Comparison of ENCODE assay signal across 8 mouse cellular contexts in genomic region chr10:120882347-120883068, GRCm38 (mm10). TPM values are rescaled to one million over a fixed set of nuclear protein-coding genes. Genes with fewer than 3 reads are reported as not detected.
DNase-seq lines count a peak whose midpoint lies in the region; ATAC-seq lines count a peak whose summit lies in the region.

No protein-coding gene starts in this region.

- peak overlapping the region; percentile 57 for H3K27ac ChIP-seq in forebrain, embryonic 12.5 days
- peak overlapping the region; percentile 49 for H3K27ac ChIP-seq in liver, embryonic 15.5 days (replicated peaks)

- H3K36me3 ChIP-seq in forebrain, embryonic 12.5 days (replicated peaks), result no peaks in the 10 kb centered on the region
- H3K36me3 ChIP-seq in liver, embryonic 15.5 days (replicated peaks), result no peaks in the 10 kb centered on the region

- DNase-seq in adrenal gland, postnatal 10 days, result peak; percentile 55
- no peak for DNase-seq in adrenal gland, adult 8-10 months
- peak; percentile 45 for DNase-seq in Muller cell, postnatal 12 days (ENCODE audit: inconsistent ontology term)
- peak; percentile 5 to 72 for DNase-seq in natural killer cell, adult 2 months (ENCODE audit: low spot score in 2 of 2)
- DNase-seq in gastrocnemius, postnatal 10 days, result no peak

- 7% methylated on average over 17 of the region's 17 CpGs for WGBS in forebrain, embryonic 12.5 days
- 7% methylated on average over 17 of the region's 17 CpGs for WGBS in liver, embryonic 15.5 days (ENCODE audit: insufficient replicate concordance)

- peaks cover 17% of the 10 kb centered on the region for H3K4me1 ChIP-seq in forebrain, embryonic 12.5 days
- H3K4me1 ChIP-seq in liver, embryonic 15.5 days (replicated peaks), result peaks cover 7% of the 10 kb centered on the region; the same call in 1 of the 2 replicates

- no peaks in the 10 kb centered on the region for H3K9me3 ChIP-seq in forebrain, embryonic 12.5 days
- no peaks in the 10 kb centered on the region for H3K9me3 ChIP-seq in liver, embryonic 15.5 days (replicated peaks)

- peak overlapping the region; percentile 33 for H3K4me3 ChIP-seq in forebrain, embryonic 12.5 days (replicated peaks)
- H3K4me3 ChIP-seq in liver, embryonic 15.5 days (replicated peaks), result no peak overlapping the region

- peak; percentile 92 for ATAC-seq in forebrain, embryonic 12.5 days (ENCODE audit: low FRiP score)
- ATAC-seq in inflammation-experienced regulatory T-cells, adult 6 months, result peak; percentile 94
- ATAC-seq in liver, embryonic 15.5 days (ENCODE audit: insufficient read depth), result no peak

- 0 out of 2 replicates have a peak, but pooled peaks cover 6% of the 10 kb centered on the region for H3K27me3 ChIP-seq in forebrain, embryonic 12.5 days
- peaks cover 7% of the 10 kb centered on the region; the same call in 1 of the 2 replicates for H3K27me3 ChIP-seq in liver, embryonic 15.5 days

- peak overlapping the region; percentile 46 for H3K9ac ChIP-seq in forebrain, embryonic 12.5 days
- no peak overlapping the region for H3K9ac ChIP-seq in liver, embryonic 15.5 days

- peak overlapping the region; percentile 63 for H3K4me2 ChIP-seq in forebrain, embryonic 12.5 days
- H3K4me2 ChIP-seq in liver, embryonic 15.5 days, result peak overlapping the region; percentile 44

RNA-seq across cellular contexts. Expression of gene Msrb3, which starts 16.4 kb away (rescaled TPM):
- total RNA-seq in adrenal gland, postnatal 10 days (2021), result 10 to 100 TPM; 34.2 to 38.0 TPM
- 10 to 100 TPM; 50.2 to 86.6 (median 67.3) TPM for total RNA-seq in adrenal gland, adult 8-10 months (2022)
- 7.0 and 11.4 TPM in 2 replicates for polyA plus RNA-seq in forebrain, embryonic 12.5 days (2016; fragmentation: Nextera tagmentation; extraction: Ambion mirVana)
- under 1 TPM in 2 of 3 experiments, not detected in 1; 0.17 to 0.48 TPM for polyA plus RNA-seq in inflammation-experienced regulatory T-cells, adult 6 months (2017; shearing (Covaris generic))
- polyA plus RNA-seq in liver, embryonic 15.5 days (2015; fragmentation: Nextera tagmentation; extraction: Ambion mirVana), result 1.2 and 1.3 TPM in 2 replicates
- 10 to 100 TPM; 89.9 to 94.0 TPM for total RNA-seq in gastrocnemius, postnatal 10 days (2021)

Comparison
In these comparisons a context has a peak if more than half of its experiments do, and no peak if none do; other contexts are left out.
1. DNase-seq: peak in adrenal gland, postnatal 10 days (single experiment), Muller cell, postnatal 12 days (single experiment) and natural killer cell, adult 2 months (2 of 2); none in adrenal gland, adult 8-10 months (single experiment) and gastrocnemius, postnatal 10 days (single experiment).